Mouse (Mus musculus): ENCODE results near the gene Strn.

DNA sequence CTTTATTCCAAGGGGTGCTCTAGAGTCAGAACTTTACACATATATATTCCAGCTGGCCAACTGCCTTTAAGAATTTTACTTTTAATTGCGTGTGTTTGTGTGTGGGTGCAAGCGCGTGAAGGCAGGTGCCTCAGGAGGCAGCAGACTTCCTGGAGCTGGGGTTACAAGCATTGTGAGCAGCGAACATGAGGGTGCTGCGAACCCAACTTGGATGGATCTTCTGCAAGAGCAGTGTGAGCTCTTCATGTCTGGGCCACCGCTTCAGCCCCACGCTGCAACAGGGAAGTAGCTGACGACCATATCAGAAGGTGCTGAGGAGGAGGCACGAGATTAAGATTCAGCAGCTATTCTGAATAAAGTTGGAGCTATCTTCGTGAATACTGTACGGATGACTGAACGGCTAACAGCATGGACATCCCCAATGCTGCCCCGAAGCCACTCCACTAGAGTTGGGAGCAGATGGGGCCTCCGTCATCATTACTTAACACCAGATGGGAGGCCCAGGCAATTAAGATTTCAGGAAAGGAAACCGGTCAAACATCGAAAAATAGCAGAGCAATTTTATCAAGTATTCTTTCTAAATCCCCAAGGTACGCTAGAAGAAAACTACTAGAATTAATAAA lies 93.0 kb downstream of the Strn start:
- no peak for TF ChIP-seq POLR2A (IDR thresholded peaks at IDR 0.05; ENCODE audit: extremely low read depth, insufficient read depth, low read length)
- TF ChIP-seq CTCF (IDR thresholded peaks at IDR 0.05; ENCODE audit: low read depth, low read length): no peak
